Mouse (Mus musculus) Muller cell, postnatal 12 days (primary cell): ENCODE data around the gene Bag3.

Experiments used
- DNase-seq: peaks from one replicate; pipeline ENCODE4 v3.0.0-alpha.2; 2015; ENCODE audit errors: inconsistent ontology term

The Bag3 gene

GRCm38 (mm10) chr7:128537676-128538075 is 14.3 kb downstream of the Bag3 start:
- DNase-seq, result no peak

GRCm38 (mm10) chr7:128538196-128538595 is 14.8 kb downstream of the Bag3 start:
- no peak for DNase-seq

DNA sequence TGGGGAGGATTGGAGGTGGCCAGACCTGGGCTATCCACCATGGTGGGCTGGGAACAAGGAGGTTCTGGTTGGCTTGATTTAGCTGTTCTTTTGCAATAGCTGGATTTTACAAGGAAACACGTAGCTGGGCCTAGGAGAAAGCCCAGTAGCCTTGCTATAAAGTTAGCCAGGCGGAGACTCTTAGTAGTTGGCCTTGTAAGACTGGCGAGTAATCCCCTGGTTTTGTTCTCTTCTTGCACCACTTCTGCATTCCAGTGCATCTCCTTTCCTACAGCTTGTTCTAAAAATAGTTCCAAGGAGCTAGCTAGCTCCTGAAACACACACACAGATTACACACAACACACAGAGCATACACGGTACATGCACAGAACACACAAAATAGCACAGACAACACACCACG is 15.4 kb downstream of the Bag3 start:
- DNase-seq, result no peak

DNA sequence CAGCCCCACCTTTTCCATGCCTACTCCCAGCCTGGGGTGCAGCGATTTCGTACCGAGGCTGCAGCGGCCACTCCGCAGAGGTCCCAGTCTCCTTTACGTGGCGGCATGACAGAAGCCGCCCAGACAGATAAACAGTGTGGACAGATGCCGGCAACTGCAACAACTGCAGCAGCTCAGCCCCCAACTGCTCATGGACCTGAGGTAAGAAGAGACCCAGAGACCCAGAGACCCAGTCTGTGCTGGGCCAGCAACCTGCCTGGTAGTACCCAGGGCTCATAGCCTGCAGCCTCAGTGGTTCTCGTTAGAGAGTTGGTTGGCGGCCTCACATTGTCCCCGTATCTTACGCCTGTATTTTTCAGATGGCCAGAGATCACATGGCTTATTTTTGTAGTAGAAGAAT is 16.7 kb downstream of the Bag3 start:
- DNase-seq, result no peak

- no peak for DNase-seq
These were observed 17.3 kb downstream of the Bag3 start for GRCm38 (mm10) chr7:128540734-128541133.

- DNase-seq, result no peak
These were observed 17.8 kb downstream of the Bag3 start for GRCm38 (mm10) chr7:128541186-128541585.

DNA sequence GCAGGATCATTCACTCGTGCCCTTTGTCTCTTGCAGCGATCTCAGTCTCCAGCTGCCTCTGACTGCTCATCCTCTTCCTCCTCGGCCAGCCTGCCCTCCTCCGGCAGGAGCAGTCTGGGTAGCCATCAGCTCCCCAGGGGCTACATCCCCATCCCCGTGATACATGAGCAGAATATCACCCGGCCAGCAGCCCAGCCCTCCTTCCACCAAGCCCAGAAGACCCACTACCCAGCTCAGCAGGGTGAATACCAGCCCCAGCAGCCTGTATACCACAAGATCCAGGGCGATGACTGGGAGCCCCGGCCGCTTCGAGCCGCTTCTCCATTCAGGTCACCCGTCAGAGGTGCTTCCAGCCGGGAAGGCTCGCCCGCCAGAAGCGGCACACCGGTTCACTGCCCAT is 18.4 kb downstream of the Bag3 start:
- DNase-seq, result no peak

GRCm38 (mm10) chr7:128542488-128542887 is 19.1 kb downstream of the Bag3 start:
- DNase-seq, result no peak

DNA sequence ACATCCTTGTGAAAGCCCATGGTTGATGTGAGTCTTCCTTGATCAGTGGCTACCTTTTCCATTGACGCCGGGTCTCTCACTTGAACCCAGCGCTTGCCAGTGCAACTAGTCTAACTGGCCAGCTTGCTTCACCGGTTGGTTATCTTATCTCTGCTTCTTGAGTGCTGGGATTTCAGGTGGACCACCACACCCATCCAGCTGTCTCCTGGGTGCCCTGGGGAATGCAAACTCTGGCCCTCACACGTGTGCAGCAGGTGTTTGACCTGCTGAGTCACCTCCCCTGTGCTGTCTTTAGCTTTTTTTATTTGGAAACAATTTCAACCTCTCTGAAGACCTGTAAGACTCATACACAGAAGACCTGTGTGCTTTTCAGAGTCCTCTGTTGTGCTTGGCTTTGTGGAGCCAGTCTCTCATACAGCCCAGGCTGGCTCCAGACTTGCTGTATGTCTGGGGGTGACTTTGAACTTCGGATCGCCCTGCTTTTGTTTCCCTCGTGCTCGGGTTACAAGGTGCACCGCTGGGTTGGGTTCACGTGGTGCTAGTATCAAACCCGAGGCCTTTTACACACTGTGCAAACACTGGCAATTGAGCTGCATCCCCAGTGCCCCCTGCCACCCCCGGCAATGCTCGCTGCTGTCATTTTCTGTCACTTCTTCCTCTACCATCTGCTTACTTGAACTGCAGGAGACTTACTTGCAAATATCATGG is 19.9 kb downstream of the Bag3 start:
- DNase-seq, result no peak

- DNase-seq, result no peak
These were observed 20.5 kb downstream of the Bag3 start for GRCm38 (mm10) chr7:128543961-128544360.

GRCm38 (mm10) chr7:128544566-128545262 is 21.3 kb downstream of the Bag3 start:
- no peak for DNase-seq

GRCm38 (mm10) chr7:128546031-128546430 is 22.6 kb downstream of the Bag3 start:
- no peak for DNase-seq

- peak; percentile 85 for DNase-seq
These were observed 25.7 kb downstream of the Bag3 start for GRCm38 (mm10) chr7:128549137-128549536.

GRCm38 (mm10) chr7:128550328-128551086 is 27.1 kb downstream of the Bag3 start:
- peak; percentile 91 for DNase-seq

- peak; percentile 46 for DNase-seq
These were observed 27.7 kb downstream of the Bag3 start for GRCm38 (mm10) chr7:128551087-128551457.

DNA sequence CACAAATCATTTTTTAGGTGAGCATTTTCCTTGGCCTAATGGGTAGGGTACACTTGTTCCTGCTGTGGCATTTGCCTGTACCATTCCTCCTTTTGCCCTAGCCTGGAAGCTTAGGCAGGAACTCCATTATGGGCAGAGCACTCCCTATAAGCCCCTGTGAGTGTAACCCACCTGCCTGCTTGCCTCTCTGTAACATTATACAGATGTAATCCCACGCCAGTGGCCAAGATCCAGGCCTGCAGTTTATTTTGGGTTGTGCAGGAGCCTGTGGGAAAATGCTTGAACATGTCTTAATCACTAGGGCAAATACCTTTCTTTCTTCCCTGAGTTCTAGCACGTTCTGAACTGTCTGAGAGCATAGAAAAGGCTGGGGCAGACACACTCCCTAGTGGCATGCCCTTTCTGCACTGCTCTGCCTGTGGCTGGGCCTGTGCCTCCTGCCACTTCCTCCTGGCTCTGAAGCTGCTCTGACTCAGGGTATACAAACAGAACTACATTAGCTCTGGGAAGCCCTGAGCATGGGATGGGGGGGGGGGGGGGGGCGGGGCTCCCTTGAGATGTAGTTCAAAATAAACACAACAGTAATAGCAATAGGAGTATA is 29.8 kb downstream of the Bag3 start:
- peak; percentile 28 for DNase-seq

DNA sequence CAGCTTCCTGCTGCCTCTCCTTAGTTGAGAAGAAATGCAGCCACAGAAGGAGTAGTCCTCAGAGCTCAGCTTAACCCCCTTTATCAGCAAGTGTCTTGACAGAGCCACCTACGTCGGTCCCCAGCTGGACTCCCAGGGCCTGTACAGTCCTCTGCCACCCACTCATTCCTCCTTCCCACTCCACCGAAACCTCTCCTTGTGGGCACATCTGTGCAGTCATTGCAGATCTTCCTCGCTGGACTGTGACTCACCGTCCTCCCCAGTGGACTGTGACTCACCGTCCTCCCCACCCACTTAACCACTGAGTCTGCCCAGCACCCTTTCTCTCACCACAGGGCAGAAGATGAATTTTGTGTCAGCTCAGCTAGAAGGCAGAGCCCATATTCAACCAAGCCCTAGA is 31.1 kb downstream of the Bag3 start:
- DNase-seq, result peak; percentile 75

- no peak for DNase-seq
These were observed 31.8 kb downstream of the Bag3 start for GRCm38 (mm10) chr7:128555141-128555750.

DNA sequence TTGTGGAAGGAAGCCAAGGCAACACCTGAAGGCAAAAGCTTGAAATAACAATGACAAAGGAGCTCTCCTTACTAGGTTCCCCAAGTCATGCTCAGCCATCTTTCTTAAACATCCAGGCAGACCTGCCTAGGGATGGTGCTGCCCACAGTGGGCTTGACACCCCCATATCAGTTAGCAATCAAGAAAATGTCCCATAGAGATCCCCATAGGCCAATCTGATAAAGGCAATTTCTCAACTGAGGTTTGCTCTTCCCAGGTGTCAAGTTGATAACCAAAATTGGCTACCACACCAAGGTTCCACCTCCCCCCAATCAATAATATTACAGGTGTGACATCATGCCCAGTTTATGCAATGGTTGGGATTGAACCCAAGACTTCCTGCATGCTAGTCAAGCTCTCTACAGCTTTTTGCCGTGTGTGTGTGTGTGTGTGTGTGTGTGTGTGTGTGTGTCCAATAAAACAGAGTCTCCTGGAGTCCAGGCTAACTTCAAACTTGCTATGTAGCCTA is 33.6 kb downstream of the Bag3 start:
- no peak for DNase-seq

DNA sequence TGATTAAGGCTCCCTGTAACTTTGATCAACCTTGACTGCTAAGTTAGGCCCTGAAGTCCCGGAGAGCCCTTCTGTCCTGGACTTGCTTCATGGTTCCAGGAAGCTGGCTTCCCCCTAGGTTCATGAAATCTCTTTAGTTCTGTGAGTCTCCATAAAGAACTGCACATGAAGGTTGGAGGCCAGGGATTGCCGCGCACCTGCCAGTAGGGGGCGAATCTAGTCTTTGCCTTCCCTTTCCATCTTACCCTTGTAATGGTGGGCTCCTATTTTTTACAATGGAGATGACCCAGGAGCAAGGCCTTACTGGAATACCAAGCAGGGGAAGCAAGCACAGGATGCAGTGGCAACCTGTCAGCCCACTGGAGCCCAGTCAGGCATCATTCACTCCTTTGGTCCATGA is 40.0 kb downstream of the Bag3 start:
- DNase-seq, result no peak

DNA sequence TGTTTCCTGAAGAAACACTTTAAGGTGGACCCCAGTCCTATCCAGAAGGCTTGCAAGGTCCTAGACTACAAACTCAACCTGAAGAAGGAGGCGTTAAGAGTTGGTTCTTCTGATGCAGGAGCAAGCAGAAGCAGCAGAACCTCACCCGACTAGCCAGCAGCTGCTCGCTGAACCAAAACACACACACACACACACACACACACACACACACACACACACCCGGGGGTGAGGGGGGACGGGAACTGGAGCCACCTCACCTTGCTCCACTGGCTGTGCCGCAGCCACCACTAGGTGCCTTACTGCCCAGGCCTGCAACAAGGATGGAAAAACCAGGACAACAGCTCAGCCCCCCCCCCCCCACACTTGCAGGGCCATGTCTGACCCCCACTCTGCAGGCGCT is 42.9 kb downstream of the Bag3 start:
- no peak for DNase-seq
